Mouse (Mus musculus) layer of hippocampus, adult 9-10 months (tissue): ENCODE data around the gene Hist1h2bq.
"Not testable (repeated sequence)": the region's sequence is repeated elsewhere in the genome, so short reads cannot be mapped to it uniquely, and the experiment has no call there.

Source experiments
- DNase-seq: peaks from one replicate; pipeline ENCODE4 v3.0.0; 2022; ENCODE audit warnings: low spot score

Hist1h2bq gene

DNA sequence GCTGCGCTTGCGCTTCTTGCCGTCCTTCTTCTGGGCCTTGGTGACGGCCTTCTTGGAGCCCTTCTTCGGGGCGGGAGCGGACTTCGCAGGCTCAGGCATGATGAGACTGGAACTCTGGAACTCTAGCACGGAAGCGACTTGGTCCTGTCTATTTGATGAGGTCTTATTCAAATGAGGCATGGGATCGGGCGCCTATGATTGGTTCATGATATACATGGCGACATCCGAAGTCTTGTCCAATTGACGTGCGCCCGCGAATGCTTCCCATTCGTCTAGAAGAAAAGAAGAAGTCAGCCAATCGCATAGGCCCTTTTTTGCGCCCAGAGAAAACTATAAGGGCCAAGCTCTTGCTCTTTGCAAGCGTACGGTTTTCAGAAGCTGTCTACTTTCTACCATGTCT is at the start of gene Hist1h2bq, which contains the start of gene Hist1h2ao:
Gene Hist1h2bq (minus strand): TSS at position 125 of the 400 bp plus-strand sequence.
Gene Hist1h2ao (plus strand): TSS at position 393 of the 400 bp plus-strand sequence.
- DNase-seq: not testable (repeated sequence)

DNA sequence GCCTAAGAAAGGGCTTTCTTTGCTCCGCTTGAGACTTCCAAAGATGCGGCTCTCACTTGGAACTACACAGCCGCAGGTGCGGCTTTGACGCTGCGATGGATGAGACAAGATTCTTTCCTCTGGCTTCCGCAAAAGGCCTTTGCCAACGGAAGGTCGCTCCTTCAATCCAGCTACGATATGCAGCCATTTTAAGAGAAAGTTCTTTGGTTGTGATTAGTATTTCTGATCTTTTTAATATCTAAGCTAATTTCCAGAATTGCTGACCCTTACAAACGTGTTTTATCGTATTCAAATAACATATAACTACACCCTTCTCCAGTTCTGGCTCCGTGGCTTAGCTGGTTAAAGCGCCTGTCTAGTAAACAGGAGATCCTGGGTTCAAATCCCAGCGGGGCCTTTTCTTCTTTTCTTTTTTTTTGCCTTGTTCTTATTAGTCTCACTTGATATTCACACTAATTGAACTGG is 45.7 kb upstream of the Hist1h2bq start:
- peak; percentile 72 for DNase-seq

- peak; percentile 71 for DNase-seq
Measured at GRCm38 (mm10) chr13:21855146-21855545, 45.1 kb upstream of the Hist1h2bq start.

- no peak for DNase-seq
Measured at GRCm38 (mm10) chr13:21852215-21852945, 42.4 kb upstream of the Hist1h2bq start.

GRCm38 (mm10) chr13:21850696-21851095 is 40.7 kb upstream of the Hist1h2bq start:
- DNase-seq: not testable (repeated sequence)

DNA sequence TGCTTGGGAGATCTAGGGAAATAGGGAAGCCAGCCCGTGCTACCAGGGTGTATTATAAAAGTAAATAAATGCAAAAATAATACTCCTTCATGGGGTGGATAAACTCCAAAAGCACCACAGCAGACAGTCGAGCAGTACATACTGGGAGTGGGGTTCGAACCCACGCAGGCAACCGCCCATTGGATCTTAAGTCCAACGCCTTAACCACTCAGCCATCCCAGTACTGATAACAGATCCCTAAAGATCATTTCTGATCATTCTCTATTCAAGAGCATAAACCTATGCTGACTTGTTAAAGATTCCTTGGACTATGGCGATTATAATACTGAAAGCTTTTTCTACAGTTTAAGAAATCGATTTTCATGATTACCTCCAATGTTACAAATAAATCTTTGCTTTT is 37.9 kb upstream of the Hist1h2bq start:
- no peak for DNase-seq

DNA sequence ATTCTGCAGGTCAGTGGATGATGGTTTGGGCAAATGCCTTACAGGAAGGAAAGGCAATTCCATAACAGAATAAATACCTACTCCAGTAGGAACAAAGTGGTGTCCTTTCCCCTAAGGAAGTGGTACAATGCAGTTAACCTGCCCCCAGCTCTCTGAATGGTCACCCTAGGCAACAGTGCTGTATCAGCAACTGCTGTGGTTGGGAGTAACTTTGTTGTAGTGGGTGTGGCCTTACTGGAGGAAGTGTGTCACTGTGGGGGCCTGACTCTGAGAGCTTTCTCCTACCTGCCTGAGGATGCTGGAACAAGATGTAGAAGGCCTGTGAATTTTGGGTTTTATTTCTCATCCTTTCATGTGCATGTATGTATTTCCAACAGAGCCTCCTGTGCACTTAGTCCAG is 36.4 kb upstream of the Hist1h2bq start:
- DNase-seq: not testable (repeated sequence)

GRCm38 (mm10) chr13:21840508-21840907 is 30.5 kb upstream of the Hist1h2bq start:
- DNase-seq: not testable (repeated sequence)

DNA sequence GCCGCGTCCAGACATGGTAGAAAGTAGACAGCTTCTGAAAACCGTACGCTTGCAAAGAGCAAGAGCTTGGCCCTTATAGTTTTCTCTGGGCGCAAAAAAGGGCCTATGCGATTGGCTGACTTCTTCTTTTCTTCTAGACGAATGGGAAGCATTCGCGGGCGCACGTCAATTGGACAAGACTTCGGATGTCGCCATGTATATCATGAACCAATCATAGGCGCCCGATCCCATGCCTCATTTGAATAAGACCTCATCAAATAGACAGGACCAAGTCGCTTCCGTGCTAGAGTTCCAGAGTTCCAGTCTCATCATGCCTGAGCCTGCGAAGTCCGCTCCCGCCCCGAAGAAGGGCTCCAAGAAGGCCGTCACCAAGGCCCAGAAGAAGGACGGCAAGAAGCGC is 23.5 kb upstream of the Hist1h2bq start, which contains the start of the genes Hist1h2ap and Hist1h2br:
Gene Hist1h2ap (minus strand): TSS at position 47 of the 400 bp plus-strand sequence.
Gene Hist1h2br (plus strand): TSS at position 283 of the 400 bp plus-strand sequence.
- not testable (repeated sequence) for DNase-seq

DNA sequence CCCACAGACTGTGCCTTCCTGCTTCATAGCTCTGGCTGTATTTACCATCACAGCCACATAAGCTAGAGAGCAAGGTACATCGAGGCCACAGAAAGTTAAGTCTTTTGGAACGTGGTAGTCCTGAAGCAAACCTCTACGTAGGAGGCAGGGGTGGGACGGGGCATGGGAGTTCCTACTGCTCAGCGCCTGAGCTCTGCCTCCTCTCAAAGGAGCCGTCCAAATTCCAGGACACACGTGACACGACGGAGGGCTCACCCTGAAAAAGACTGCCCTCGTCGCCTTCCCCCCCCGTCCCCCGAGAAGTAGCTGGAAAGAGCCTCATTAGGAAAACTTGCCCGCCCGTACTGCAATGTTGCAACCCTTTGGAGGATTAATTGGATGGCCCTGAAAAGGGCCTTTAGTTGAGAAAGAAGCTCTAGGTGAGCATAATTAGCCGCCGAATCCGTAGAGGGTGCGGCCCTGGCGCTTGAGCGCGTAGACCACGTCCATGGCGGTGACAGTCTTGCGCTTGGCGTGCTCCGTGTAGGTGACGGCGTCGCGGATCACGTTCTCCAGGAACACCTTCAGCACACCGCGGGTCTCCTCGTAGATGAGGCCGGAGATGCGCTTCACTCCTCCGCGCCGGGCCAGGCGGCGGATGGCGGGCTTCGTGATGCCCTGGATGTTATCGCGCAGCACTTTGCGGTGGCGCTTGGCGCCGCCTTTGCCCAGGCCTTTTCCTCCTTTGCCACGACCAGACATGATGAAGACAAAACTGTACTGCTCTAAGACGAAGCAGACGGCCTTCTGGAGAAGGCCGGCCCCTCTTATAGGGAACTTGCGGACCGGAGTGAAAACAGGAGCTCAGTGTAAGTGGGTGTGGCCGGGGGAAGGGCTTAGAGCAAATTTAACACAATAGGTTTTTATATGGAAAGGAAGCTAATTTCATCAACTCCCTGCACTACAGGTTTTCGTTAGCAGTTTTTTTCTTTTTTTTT is 21.7 kb upstream of the Hist1h2bq start, which contains the start of gene Hist1h4n:
Gene Hist1h4n (minus strand): TSS at position 779 of the 977 bp plus-strand sequence.
- not testable (repeated sequence) for DNase-seq

- DNase-seq: no peak
Measured at GRCm38 (mm10) chr13:21830344-21830743, 20.3 kb upstream of the Hist1h2bq start.

GRCm38 (mm10) chr13:21828511-21828910 is 18.5 kb upstream of the Hist1h2bq start:
- no peak for DNase-seq

- not testable (repeated sequence) for DNase-seq
Measured at GRCm38 (mm10) chr13:21820082-21820890, 10.3 kb upstream of the Hist1h2bq start.

GRCm38 (mm10) chr13:21812092-21812491 is 2.1 kb upstream of the Hist1h2bq start:
- DNase-seq: not testable (repeated sequence)

GRCm38 (mm10) chr13:21811539-21811938 is 1.5 kb upstream of the Hist1h2bq start, which contains the start of gene Hist1h4m:
Hist1h4m (plus strand) TSS chr13:21811746.
- DNase-seq: not testable (repeated sequence)

- DNase-seq: not testable (repeated sequence)
Measured at GRCm38 (mm10) chr13:21811074-21811473, 1.1 kb upstream of the Hist1h2bq start.

GRCm38 (mm10) chr13:21803058-21803457 is 6.9 kb downstream of the Hist1h2bq start:
- not testable (repeated sequence) for DNase-seq

DNA sequence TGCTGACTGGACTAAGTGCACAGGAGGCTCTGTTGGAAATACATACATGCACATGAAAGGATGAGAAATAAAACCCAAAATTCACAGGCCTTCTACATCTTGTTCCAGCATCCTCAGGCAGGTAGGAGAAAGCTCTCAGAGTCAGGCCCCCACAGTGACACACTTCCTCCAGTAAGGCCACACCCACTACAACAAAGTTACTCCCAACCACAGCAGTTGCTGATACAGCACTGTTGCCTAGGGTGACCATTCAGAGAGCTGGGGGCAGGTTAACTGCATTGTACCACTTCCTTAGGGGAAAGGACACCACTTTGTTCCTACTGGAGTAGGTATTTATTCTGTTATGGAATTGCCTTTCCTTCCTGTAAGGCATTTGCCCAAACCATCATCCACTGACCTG is 12.8 kb downstream of the Hist1h2bq start:
- DNase-seq: not testable (repeated sequence)

DNA sequence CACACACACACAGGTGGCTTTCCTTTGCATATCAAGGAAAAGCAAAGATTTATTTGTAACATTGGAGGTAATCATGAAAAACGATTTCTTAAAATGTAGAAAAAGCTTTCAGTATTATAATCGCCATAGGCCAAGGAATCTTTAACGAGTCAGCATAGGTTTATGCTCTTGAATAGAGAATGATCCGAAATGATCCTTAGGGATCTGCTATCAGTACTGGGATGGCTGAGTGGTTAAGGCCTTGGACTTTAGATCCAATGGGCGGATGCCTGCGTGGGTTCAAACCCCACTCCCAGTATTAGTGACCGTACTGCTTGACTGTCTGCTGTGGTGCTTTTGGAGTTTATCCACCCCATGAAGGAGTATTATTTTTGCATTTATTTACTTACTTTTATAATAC is 14.4 kb downstream of the Hist1h2bq start:
- no peak for DNase-seq

GRCm38 (mm10) chr13:21790601-21791283 is 19.3 kb downstream of the Hist1h2bq start:
- DNase-seq: no peak
